21 mouse cellular contexts compared by ENCODE assay signal in genomic region chr9:54878759-54879158, GRCm38 (mm10).
"Had no signal": no experiment of that assay in that cellular context is flagged by ENCODE, and none has a peak within 500 bp of the region (broad histone marks: within the 10 kb centered on the region; RNA-seq: fewer than 3 reads in every experiment).

No protein-coding gene starts in this region.

- H3K27ac ChIP-seq: kidney, embryonic 15.5 days; limb, embryonic 10.5 days; limb, embryonic 13.5 days; liver, embryonic 12.5 days; liver, embryonic 15.5 days; lung, embryonic 15.5 days; midbrain, embryonic 10.5 days; midbrain, embryonic 13.5 days; stomach, postnatal 0 days had no signal

- DNase-seq: kidney, adult 11 months; kidney, adult 8-10 months; kidney, postnatal 10 days; kidney, postnatal 36 days; layer of hippocampus, postnatal 36 days; liver; lung, adult 18-20 months; lung, postnatal 10 days; lung, postnatal 36 days; thymus, postnatal 36 days had no signal

- H3K27me3 ChIP-seq: kidney, embryonic 15.5 days; limb, embryonic 13.5 days; liver, embryonic 12.5 days; liver, embryonic 15.5 days; lung, embryonic 15.5 days; megakaryocyte, embryonic 14.5 days; midbrain, embryonic 13.5 days had no signal

- H3K9me3 ChIP-seq: kidney, embryonic 15.5 days; limb, embryonic 10.5 days; limb, embryonic 13.5 days; liver, embryonic 12.5 days; liver, embryonic 15.5 days; lung, embryonic 15.5 days; megakaryocyte, embryonic 14.5 days; midbrain, embryonic 10.5 days; midbrain, embryonic 13.5 days had no signal

- H3K4me3 ChIP-seq: kidney, embryonic 15.5 days; limb, embryonic 10.5 days; limb, embryonic 13.5 days; liver, embryonic 12.5 days; liver, embryonic 15.5 days; lung, embryonic 15.5 days; megakaryocyte, embryonic 14.5 days; midbrain, embryonic 10.5 days; midbrain, embryonic 13.5 days; myocyte had no signal

- H3K4me1 ChIP-seq: kidney, embryonic 15.5 days; limb, embryonic 10.5 days; liver, embryonic 12.5 days; liver, embryonic 15.5 days; lung, embryonic 15.5 days; midbrain, embryonic 10.5 days; midbrain, embryonic 13.5 days had no signal
